Mouse (Mus musculus): Measurements from ENCODE around the gene Adgrg1.

DNA sequence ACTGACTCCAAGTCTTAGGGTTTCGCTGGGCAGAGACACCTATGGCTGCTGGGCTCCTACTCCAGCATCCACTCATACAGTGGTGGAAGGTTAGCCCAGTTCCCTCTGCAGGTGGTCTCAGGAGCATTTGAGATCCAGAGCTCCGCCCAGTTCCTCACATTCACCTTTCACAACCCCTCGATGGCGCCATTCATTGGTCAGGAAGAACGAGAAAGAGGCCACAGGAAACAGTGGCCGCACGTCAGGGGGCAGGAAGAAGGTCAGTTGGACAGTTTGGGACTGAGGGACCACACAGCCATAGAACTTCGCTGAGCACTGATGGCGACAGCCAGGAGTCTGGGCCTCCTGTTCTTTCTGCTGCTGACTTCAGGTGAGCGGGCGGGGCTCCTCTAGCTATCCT is 42.9 kb downstream of the Adgrg1 start, which contains the start of gene Adgrg3:
- no peak for TF ChIP-seq POLR2A (IDR thresholded peaks at IDR 0.05; ENCODE audit: extremely low read depth, insufficient read depth, low read length)
- TF ChIP-seq CTCF (IDR thresholded peaks at IDR 0.05; ENCODE audit: low read depth, low read length) = no peak
